Mouse (Mus musculus): Measurements from ENCODE around the gene Hoxc5.

DNA sequence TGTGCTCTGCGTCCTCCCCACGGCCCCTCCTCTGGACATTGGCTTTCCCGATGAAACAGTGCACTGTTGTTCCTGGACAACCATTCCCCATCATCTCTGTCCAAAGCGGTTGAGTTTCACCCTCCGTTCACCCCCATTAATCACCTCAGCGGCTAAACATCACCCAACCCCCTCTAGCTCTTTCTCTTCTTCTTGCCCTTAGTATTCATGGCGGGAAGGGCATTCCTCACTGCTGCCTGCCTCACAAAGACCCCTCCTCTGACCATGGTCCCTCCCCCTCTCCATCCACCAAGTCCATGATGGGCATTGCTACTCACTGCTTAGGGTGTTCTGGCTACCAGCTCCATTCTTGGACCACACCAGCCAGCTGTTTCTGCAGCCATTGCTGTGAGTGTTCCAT lies 98.4 kb downstream of the Hoxc5 start:
- TF ChIP-seq CTCF (IDR thresholded peaks at IDR 0.05; ENCODE audit: low read depth), result no peak
- no peak for TF ChIP-seq EP300 (IDR thresholded peaks at IDR 0.05; ENCODE audit: low read depth)

Data from liver, postnatal 0 days (tissue).